Mouse (Mus musculus) neural tube, embryonic 13.5 days (tissue): ENCODE measurements around the gene Knstrn. TPM values are rescaled to one million over a fixed set of nuclear protein-coding genes. Genes with fewer than 3 reads are reported as not detected.

Source experiments
- ATAC-seq: fragments of 200-750 bp; cut with Nextera tagmentation; 2 replicates; pipeline ENCODE4 v1.8.0; 2017; ENCODE audit warnings: low read depth, mild to moderate bottlenecking, moderate TSS enrichment, moderate library complexity
- H3K27ac ChIP-seq: fragments of 300-500 bp; sonication (generic); replicated peaks from 2 replicates; pipeline ENCODE4 v1.5.1; 2015; ENCODE audit warnings: moderate library complexity, mild to moderate bottlenecking, inconsistent platforms
- H3K27me3 ChIP-seq: fragments of 300-500 bp; sonication (generic); 2 replicates; pipeline ENCODE4 v1.6.1; 2015; ENCODE audit warnings: mild to moderate bottlenecking, inconsistent platforms
- H3K36me3 ChIP-seq: fragments of 300-500 bp; sonication (generic); 2 replicates; pipeline ENCODE4 v1.6.1; 2015; ENCODE audit warnings: mild to moderate bottlenecking, inconsistent platforms
- H3K4me1 ChIP-seq: fragments of 300-500 bp; sonication (generic); replicated peaks from 2 replicates; pipeline ENCODE4 v1.6.1; 2015; ENCODE audit warnings: inconsistent platforms
- H3K4me2 ChIP-seq: fragments of 300-500 bp; sonication (generic); 2 replicates; pipeline ENCODE4 v1.6.1; 2015; ENCODE audit warnings: inconsistent platforms, mild to moderate bottlenecking, moderate library complexity
- H3K4me3 ChIP-seq: fragments of 300-500 bp; sonication (generic); 2 replicates; pipeline ENCODE4 v1.5.1; 2015; ENCODE audit warnings: mild to moderate bottlenecking, inconsistent platforms
- H3K9ac ChIP-seq: fragments of 300-500 bp; sonication (generic); 2 replicates; pipeline ENCODE4 v1.6.1; 2015; ENCODE audit warnings: moderate library complexity, mild to moderate bottlenecking, inconsistent platforms
- H3K9me3 ChIP-seq: fragments of 300-500 bp; sonication (generic); 2 replicates; pipeline ENCODE4 v1.6.1; 2016; ENCODE audit warnings: inconsistent platforms
- WGBS: fragments of 180-500 bp; shearing (Covaris S2); methylation state at CpG from one replicate; pipeline ENCODE4 v1.1.7; 2015; 5-methylcytosine and 5-hydroxymethylcytosine counted together
- polyA plus RNA-seq: library from polyadenylated mRNA; unstranded; fragments of >200 nt; fragmentation: Nextera tagmentation; extraction: Ambion mirVana; gene quantifications from 2 replicates; pipeline ENCODE4 v1.2.1, GENCODE M21; 2015

Gene Knstrn
- polyA plus RNA-seq = 23.8 and 28.0 TPM in 2 replicates

DNA sequence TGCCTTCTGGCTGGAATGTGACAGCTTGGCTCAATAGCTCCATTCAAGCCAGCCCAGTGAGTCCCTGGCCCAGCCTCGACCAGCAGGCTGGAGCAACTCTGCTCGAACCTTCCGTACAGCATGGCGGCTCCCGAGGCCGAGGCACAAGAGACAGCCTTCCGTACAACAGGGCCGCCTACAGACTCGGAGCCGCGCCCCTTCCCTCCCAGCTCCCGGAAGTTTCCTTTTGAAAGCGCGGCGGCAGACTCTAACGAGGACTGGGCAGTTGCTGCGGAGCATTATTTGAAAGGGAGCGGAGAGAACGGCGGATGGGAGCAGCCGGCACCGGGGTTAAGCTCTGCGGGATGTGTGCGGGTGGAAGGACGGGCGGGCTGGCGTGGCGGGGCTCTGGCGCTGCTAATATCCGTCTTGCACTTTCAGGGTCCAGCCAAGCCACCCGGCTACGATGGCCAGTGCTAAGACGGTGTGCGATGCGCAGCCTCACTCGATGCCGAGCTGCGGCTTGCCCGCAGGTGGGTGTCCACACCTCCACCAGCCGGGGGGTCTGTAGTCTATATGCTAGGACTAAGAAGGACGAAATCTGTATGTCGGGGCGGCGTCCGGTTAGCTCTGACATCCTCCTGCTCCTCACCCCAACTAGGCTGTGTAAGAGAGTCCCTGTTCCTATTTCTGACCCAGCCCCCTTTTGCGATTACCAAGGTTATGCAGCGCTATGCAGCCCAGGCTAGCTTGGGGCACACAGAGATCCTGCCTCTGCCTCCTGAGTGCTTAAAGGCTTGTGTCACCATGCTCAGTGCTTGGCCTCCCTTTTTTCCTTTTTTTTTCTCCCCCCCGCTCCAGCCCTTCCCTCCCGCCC is at the start of gene Knstrn:
Gene Knstrn (plus strand): TSS at position 23 of the 856 bp plus-strand sequence.
- H3K4me2 ChIP-seq = peak within 1 kb of the TSS; percentile 94
- ATAC-seq = peak; percentile 97
- peak within 1 kb of the TSS; percentile 65 for H3K4me3 ChIP-seq
- H3K9me3 ChIP-seq = no peaks in the 10 kb centered on the region
- under 1% methylated on average over 49 of the region's 49 CpGs for WGBS
- peak within 1 kb of the TSS; percentile 74 for H3K9ac ChIP-seq
- peaks cover 7% of the 10 kb centered on the region; the same call in 1 of the 2 replicates for H3K36me3 ChIP-seq
- no peak within 1 kb of the TSS for H3K27ac ChIP-seq
- no peaks in the 10 kb centered on the region for H3K27me3 ChIP-seq
- peaks cover 13% of the 10 kb centered on the region for H3K4me1 ChIP-seq

- Histone ChIP-seq H3K27me3 (no peaks in the 10 kb centered on the region), H3K4me2 (peak overlapping the region; percentile 21; the same call in 1 of the 2 replicates), H3K9ac (no peak overlapping the region), H3K4me1 (peaks cover 51% of the 10 kb centered on the region), H3K9me3 (no peaks in the 10 kb centered on the region), H3K27ac (peak overlapping the region; percentile 38; the same call in 1 of the 2 replicates), H3K36me3 (no peaks in the 10 kb centered on the region), H3K4me3 (no peak overlapping the region)
- ATAC-seq = no peak
- 25% methylated on average over 11 of the region's 11 CpGs for WGBS
Observed at GRCm38 (mm10) chr2:118764094-118764831, 49.5 kb upstream of the Knstrn start.

GRCm38 (mm10) chr2:118764875-118765274 is 48.9 kb upstream of the Knstrn start:
- H3K27ac ChIP-seq = no peak overlapping the region
- ATAC-seq = no peak
- H3K4me2 ChIP-seq = no peak overlapping the region
- peaks cover 44% of the 10 kb centered on the region for H3K4me1 ChIP-seq
- no peaks in the 10 kb centered on the region for H3K9me3 ChIP-seq
- no peak overlapping the region for H3K9ac ChIP-seq
- H3K27me3 ChIP-seq = no peaks in the 10 kb centered on the region
- WGBS = 86% methylated on average over 5 of the region's 5 CpGs
- no peaks in the 10 kb centered on the region for H3K36me3 ChIP-seq
- no peak overlapping the region for H3K4me3 ChIP-seq

DNA sequence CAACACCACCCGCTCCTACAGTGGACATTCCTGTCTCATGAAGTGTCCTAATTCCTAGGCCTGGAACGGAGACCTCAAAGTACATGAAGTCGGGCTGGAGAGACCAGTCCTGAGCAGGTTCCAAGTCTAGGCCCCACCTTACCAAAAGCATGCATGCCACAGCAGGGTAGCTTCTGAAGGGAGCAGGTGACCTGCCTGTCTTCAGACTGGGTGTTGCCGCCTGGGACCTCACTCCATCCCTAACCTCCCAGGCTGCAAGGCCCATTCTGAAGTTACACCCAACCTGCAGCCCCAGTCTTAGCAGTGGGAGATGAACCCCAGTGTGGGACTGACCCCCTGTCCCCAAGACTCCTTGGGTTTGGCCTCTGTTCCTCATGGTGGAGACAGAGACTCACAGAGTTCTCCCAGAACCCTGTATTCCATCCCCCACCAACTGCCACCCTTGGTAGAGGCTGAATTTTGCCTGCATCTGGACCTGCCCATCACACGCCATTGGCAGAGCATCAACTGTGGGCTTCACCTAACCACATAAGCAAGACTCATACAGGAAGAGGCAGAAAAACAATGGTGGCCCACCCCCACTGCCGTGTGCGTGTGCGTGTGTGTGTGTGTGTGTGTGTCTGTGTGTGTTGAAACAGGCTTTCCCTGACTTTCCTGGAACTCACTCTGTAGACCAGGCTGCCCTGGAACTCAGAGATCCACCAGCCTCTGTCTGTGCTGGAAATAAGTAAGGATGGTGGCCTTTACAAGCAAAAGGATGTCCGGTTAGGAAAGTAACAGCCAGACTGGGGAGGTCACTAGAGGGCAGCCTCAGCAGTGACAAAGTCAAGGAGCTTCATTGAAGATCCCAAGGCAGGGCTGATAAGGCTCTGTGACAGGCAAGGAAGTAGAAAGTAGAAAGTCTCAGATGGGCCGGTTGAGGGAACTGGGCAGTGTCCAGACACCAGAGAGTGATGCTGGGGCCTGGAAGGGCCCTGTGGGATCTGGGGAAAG is 47.5 kb upstream of the Knstrn start:
- no peaks in the 10 kb centered on the region for H3K27me3 ChIP-seq
- 79% methylated on average over 10 of the region's 10 CpGs for WGBS
- no peak overlapping the region for H3K4me3 ChIP-seq
- H3K36me3 ChIP-seq = no peaks in the 10 kb centered on the region
- H3K4me2 ChIP-seq = no peak overlapping the region
- no peak overlapping the region for H3K27ac ChIP-seq
- no peak for ATAC-seq
- no peak overlapping the region for H3K9ac ChIP-seq
- H3K4me1 ChIP-seq = peaks cover 30% of the 10 kb centered on the region
- no peaks in the 10 kb centered on the region for H3K9me3 ChIP-seq

- H3K4me1 ChIP-seq = no peaks in the 10 kb centered on the region; the same call in 1 of the 2 replicates
- no peak within 1 kb of the TSS for H3K9ac ChIP-seq
- H3K36me3 ChIP-seq = no peaks in the 10 kb centered on the region
- H3K4me3 ChIP-seq = no peak within 1 kb of the TSS
- no peaks in the 10 kb centered on the region for H3K9me3 ChIP-seq
- peaks cover 6% of the 10 kb centered on the region; the same call in 1 of the 2 replicates for H3K27me3 ChIP-seq
- no peak within 1 kb of the TSS for H3K4me2 ChIP-seq
- ATAC-seq = no peak
- no peak within 1 kb of the TSS for H3K27ac ChIP-seq
- 84% methylated on average over 6 of the region's 6 CpGs for WGBS
Observed at GRCm38 (mm10) chr2:118772158-118772874, 41.5 kb upstream of the Knstrn start, which contains the start of gene Phgr1. TSS of gene Phgr1 (plus strand) at chr2:118772769.

DNA sequence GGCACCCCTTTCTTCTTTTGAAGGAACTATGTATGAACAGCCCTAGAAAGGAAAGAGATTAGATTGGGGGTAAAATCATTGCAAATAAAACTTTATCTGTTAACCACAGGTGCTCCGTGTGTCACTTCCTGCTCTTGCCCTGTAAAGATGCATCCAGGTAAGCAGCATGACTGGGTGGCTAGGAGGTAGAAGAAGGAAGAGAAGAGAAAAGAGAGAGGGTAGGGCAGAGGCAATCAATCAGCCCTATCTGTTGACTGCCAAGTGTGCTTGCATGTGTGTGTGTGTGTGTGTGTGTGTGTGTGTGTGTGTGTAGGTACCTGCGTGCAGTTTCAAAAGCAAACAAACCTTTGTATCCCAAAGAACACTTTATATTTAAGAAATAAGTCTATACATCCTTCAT is 39.3 kb upstream of the Knstrn start:
- Histone ChIP-seq H3K4me2 (no peak overlapping the region), H3K4me1 (peaks cover 6% of the 10 kb centered on the region), H3K36me3 (no peaks in the 10 kb centered on the region), H3K4me3 (no peak overlapping the region), H3K27ac (no peak overlapping the region), H3K9ac (no peak overlapping the region), H3K9me3 (no peaks in the 10 kb centered on the region), H3K27me3 (peaks cover 6% of the 10 kb centered on the region; the same call in 1 of the 2 replicates)
- 86% methylated on average over 2 of the region's 2 CpGs for WGBS
- no peak for ATAC-seq

DNA sequence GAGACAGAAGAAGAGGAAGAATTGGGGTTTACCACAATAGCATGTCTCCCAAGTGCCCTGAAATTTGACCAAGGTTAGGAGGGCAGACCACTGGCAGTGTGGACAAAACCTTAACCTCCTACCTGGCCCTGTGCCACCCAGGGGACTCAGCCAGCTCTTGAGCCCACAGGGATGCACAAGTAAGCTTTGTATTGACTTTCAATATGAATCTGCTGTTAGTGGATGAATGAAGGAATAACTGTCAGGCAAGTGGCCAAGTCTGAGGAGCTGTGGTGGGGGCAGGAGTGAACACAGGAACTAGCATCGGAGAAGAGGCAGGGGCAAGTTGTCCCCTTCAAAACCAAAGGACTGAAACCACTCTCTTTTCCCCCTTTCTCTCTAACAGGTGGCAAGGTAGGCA is 38.4 kb upstream of the Knstrn start:
- peaks cover 6% of the 10 kb centered on the region; the same call in 1 of the 2 replicates for H3K27me3 ChIP-seq
- WGBS = 61% methylated on average over 1 of the region's 1 CpGs
- no peak for ATAC-seq

DNA sequence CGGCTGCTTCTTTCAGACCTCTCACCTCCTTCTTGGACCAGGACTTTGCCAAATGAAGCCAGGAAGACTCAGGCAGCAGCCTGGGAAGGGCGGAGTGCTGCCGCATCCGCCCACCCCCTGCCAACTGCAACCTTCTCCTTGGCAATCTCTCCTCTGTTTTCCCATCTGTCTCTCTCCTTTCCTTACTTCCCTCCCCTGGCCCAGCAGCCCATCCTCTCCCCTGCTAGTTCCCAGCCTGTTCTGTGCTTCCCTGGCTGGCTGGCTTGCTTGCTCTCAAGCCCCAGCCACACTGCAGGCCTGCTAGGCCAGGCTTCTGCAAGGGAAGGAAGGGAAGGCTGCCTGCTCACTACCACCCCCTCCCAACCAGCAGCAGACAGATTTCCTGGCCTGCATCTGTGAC is 38.0 kb upstream of the Knstrn start:
- no peak overlapping the region for H3K9ac ChIP-seq

More for the DNA sequence above, 38.4 kb upstream of the Knstrn start:
- Histone ChIP-seq H3K9ac (no peak overlapping the region), H3K4me1 (peaks cover 13% of the 10 kb centered on the region), H3K36me3 (no peaks in the 10 kb centered on the region), H3K4me2 (no peak overlapping the region), H3K27ac (no peak overlapping the region), H3K9me3 (no peaks in the 10 kb centered on the region), H3K4me3 (no peak overlapping the region)

DNA sequence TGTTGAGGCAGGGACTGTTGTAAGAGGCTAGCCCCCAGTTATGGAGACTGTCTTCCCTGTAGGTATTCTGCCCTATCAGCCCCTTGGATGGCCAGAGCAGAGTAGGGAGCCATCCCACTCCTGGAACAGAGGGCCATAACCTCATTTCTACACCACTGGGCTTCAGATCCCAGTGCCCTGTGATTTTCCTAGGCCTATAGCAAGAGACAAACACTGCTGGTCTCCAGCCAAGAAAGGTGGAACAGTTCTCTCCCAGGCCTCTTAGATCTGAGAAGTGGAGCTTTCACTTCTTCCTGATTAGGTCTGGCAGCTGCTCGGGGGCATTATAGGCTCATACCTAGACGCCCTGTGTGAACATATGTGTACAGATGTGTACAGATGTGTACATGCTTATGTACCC is 37.5 kb upstream of the Knstrn start:
- no peaks in the 10 kb centered on the region for H3K36me3 ChIP-seq
- peaks cover 21% of the 10 kb centered on the region for H3K4me1 ChIP-seq
- H3K4me2 ChIP-seq = no peak overlapping the region
- H3K9ac ChIP-seq = no peak overlapping the region
- H3K27ac ChIP-seq = no peak overlapping the region
- ATAC-seq = no peak
- 78% methylated on average over 2 of the region's 2 CpGs for WGBS
- H3K27me3 ChIP-seq = peaks cover 6% of the 10 kb centered on the region; the same call in 1 of the 2 replicates
- no peaks in the 10 kb centered on the region for H3K9me3 ChIP-seq
- no peak overlapping the region for H3K4me3 ChIP-seq

More for the DNA sequence above, 38.0 kb upstream of the Knstrn start:
- ATAC-seq = no peak
- Histone ChIP-seq H3K4me2 (no peak overlapping the region), H3K9me3 (no peaks in the 10 kb centered on the region), H3K27ac (no peak overlapping the region), H3K4me1 (peaks cover 18% of the 10 kb centered on the region), H3K4me3 (no peak overlapping the region), H3K27me3 (peaks cover 6% of the 10 kb centered on the region; the same call in 1 of the 2 replicates), H3K36me3 (no peaks in the 10 kb centered on the region)
- WGBS = 85% methylated on average over 3 of the region's 4 CpGs

DNA sequence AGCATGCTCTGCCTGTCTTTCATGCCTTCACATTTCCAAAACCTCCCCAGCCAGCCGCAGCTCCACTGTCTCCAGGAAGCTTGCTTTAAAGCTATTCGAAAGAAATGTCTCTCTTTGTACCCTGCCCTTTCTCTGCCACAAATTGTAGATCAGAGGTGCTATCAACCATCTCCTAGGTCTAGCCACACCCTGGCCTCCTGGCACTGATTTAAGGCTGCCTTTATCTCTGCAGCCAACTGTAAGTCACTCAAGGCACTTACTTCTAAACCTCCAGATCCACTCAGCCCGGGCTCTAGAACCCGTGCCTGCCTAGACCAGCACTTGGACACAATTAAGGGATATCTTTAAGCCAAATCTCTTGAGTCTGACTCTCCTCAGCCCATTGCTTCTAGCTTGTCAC is 35.4 kb upstream of the Knstrn start:
- Histone ChIP-seq H3K9ac (no peak overlapping the region), H3K9me3 (no peaks in the 10 kb centered on the region), H3K27me3 (no peaks in the 10 kb centered on the region), H3K27ac (0 out of 2 replicates have a peak overlapping the region, but pooled peaks have one; percentile 72), H3K36me3 (no peaks in the 10 kb centered on the region), H3K4me1 (peaks cover 21% of the 10 kb centered on the region), H3K4me3 (no peak overlapping the region), H3K4me2 (no peak overlapping the region)
- 76% methylated on average over 4 of the region's 4 CpGs for WGBS
- no peak for ATAC-seq

DNA sequence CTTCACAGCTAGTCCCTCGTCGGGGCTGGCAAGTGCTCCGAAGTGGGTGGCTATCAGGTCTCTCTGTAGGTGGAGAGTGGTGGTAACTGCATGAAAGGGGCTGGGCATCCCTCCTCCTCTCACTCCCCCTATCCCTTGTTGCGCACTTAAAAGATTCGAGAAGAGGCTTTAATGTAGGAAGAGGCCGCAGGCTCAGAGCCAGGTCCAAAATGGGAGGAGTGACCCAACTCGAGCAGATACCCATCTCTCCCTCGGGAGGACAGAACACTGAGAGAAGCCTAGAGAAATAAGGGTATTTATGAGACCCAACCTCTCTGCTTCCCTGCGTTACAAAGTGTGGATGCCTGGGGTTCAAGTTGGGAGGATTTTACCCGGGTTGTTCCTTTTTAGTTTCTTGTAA is 34.7 kb upstream of the Knstrn start:
- Histone ChIP-seq H3K9me3 (no peaks in the 10 kb centered on the region), H3K9ac (peak overlapping the region; percentile 59), H3K36me3 (no peaks in the 10 kb centered on the region), H3K4me1 (peaks cover 21% of the 10 kb centered on the region), H3K27ac (peak overlapping the region; percentile 72), H3K4me2 (peak overlapping the region; percentile 61), H3K4me3 (peak overlapping the region; percentile 47), H3K27me3 (no peaks in the 10 kb centered on the region)
- WGBS = 6% methylated on average over 10 of the region's 10 CpGs
- ATAC-seq = peak; percentile 56
